Mouse (Mus musculus) small intestine, adult 2 months (tissue): ENCODE data around the gene Orm3.

Experiments used
- CTCF ChIP-seq: fragments of 200-500 bp; IDR thresholded peaks from 2 replicates; pipeline ENCODE4 v1.5.1; 2012; ENCODE audit warnings: low read depth, mild to moderate bottlenecking, control low read depth, inconsistent platforms, low read length, moderate library complexity, mixed read lengths; ENCODE audit not compliant: insufficient replicate concordance, insufficient read length; ENCODE audit errors: extremely low read depth
- POLR2A ChIP-seq: fragments of 200-500 bp; IDR thresholded peaks from 2 replicates; pipeline ENCODE4 v1.6.1; 2012; ENCODE audit warnings: low read depth, mild to moderate bottlenecking, control low read depth, inconsistent platforms, low read length, moderate library complexity

- TF ChIP-seq POLR2A (no peak), CTCF (no peak)
These were observed 32.6 kb upstream of the Orm3 start for GRCm38 (mm10) chr4:63323275-63323815.
